Mouse (Mus musculus): ENCODE measurements at regions not wholly inside any gene's neighbourhood (a gene's known extent, or its start where the extent isn't known, plus 50 kb on each side); places are given as distances from the start of the nearest gene placed in this dataset.
"Not testable (repeated sequence)": the region's sequence is repeated elsewhere in the genome, so short reads cannot be mapped to it uniquely, and the experiment has no call there.

DNA sequence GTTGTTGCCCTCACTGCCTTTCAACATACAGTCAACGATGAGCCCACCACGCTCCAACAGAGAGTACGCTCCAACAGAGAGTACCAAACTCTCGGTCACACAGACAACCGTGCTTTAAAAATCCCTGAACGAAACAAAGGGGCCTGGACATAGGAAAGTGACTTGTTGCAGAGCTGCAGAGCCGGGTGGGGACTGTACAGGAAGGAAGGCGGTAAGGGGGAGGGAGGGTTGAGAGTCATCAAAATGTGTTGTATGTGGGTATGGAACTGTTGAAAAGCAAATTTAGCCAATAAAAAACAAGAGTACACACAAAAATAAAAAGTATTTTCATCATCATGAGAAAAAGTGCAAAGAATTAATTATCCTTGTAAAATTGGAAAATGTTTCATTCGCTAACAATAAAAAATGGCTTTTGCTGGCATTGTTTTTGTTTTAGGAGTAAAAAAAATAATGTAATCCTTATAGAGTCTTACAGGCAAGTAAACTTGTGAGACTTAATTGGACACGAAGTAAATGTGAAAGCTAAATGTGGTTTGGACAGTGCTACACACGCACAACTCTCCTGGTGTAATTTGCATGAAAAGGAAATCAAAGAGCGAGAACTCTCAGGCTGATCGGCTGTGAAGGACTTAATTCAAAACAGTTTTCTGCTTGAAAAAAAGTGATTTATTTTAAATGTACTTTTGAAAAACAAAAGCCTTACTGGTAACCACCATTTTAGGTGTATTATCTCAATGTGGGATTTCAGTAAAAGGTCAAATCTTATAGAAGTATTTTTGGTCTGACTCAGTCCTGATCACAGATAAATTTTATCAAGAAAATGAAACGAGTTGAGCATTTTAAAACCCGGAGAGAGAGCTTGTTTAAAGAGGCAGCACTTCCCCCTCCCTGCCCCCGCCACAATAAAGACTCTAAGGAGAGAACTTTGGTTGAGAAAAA lies 129.4 kb downstream of the Kcnrg start:
- H3K4me1 ChIP-seq: peaks cover 23% of the 10 kb centered on the region
- H3K4me3 ChIP-seq: no peak overlapping the region
- H3K27ac ChIP-seq: peak overlapping the region; percentile 15; the same call in 1 of the 2 replicates
- H3K9me3 ChIP-seq: no peaks in the 10 kb centered on the region
- no peak overlapping the region for H3K9ac ChIP-seq
- H3K4me2 ChIP-seq (replicated peaks): peak overlapping the region; percentile 41
- no peak for ATAC-seq (ENCODE audit: low FRiP score, low read depth)
- WGBS: 22% methylated on average over 16 of the region's 16 CpGs
- no peaks in the 10 kb centered on the region for H3K36me3 ChIP-seq
- no peaks in the 10 kb centered on the region for H3K27me3 ChIP-seq

DNA sequence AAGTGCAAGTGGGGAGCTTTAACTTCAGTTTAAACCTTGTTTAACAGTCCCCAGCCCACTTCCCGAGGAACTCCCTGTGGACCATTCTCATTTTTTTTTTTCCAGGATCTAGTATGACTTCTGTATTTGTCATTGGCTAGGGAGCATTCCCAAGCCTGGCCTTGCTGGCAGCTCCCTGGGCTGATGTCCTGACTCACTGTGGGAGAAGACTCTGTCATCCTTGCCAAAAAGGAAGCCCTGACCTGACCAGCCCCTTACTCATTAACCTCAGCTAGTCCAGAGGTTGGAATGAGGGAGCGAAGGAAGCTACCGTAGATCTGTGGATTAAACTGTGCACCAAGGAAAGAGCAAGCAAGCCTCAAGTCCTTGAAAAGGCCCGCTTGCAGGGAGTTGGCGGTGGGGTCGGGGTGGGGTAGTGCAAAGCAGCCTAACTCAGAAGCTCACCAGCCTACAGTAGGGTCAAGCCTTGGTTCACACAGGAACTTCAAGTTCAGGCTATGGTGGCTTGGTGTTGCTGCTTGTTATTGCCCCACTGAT lies 130.3 kb downstream of the Kcnrg start:
- H3K4me1 ChIP-seq: peaks cover 23% of the 10 kb centered on the region
- no peak overlapping the region for H3K4me3 ChIP-seq
- H3K4me2 ChIP-seq (replicated peaks): peak overlapping the region; percentile 41
- H3K9ac ChIP-seq: no peak overlapping the region
- H3K27ac ChIP-seq: peak overlapping the region; percentile 28; the same call in 1 of the 2 replicates
- H3K27me3 ChIP-seq: no peaks in the 10 kb centered on the region
- 67% methylated on average over 6 of the region's 6 CpGs for WGBS
- ATAC-seq (ENCODE audit: low FRiP score, low read depth): no peak
- no peaks in the 10 kb centered on the region for H3K9me3 ChIP-seq
- no peaks in the 10 kb centered on the region for H3K36me3 ChIP-seq

DNA sequence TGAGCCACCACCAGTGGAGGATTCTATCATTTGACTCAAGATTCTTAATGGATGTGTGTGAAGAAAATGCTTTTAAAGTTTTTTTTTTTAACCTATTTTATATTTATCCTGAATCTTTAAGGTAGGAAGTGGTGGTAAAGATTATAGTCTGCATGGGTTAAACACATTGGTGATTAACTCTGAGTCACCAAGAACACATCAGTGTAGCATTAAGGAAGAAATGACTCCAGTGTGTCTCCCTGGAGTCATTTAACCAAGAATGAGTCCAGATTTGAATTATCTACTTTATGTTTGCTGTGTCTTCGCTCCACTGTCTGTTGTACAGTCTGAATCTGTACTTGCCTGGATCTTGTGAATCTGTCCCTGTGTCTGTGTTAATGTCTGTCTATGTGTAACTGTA lies 132.2 kb downstream of the Kcnrg start:
- 86% methylated on average over 1 of the region's 1 CpGs for WGBS
- H3K4me3 ChIP-seq: no peak overlapping the region
- no peak for ATAC-seq (ENCODE audit: low FRiP score, low read depth)

DNA sequence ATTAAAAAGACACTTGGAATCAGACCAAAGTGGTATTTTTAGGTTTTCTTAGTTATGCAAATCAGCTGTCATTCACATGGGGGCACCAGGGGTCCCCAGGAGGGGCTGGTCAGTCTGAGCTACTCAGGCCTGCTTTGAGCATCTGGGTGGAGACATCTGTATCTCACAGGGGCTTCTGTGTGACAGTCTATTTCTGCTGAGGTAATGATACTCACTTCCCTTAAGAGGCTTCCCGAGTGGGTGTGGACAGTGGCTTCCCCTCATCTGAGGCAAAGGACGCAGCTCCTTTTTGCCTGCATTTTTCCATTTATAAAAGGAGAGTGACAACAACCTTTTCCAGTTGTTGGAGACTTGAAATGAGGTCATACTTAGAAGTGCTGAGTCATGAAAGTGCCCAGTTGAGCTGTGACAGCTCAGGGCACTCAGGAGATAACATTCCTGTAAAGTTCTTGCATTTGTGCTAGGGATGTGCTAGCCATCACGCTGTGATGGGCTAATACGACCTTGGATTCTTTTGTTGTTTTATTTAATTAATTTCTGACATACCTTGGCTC lies 136.7 kb downstream of the Kcnrg start:
- Histone ChIP-seq H3K4me3 (no peak overlapping the region), H3K27ac (no peak overlapping the region), H3K9me3 (no peaks in the 10 kb centered on the region), H3K4me1 (no peaks in the 10 kb centered on the region), H3K27me3 (no peaks in the 10 kb centered on the region), H3K4me2 (replicated peaks) (no peak overlapping the region), H3K36me3 (no peaks in the 10 kb centered on the region), H3K9ac (no peak overlapping the region)
- ATAC-seq (ENCODE audit: low FRiP score, low read depth): no peak
- 49% methylated on average over 4 of the region's 4 CpGs for WGBS

More for the DNA sequence above, 132.2 kb downstream of the Kcnrg start:
- Histone ChIP-seq H3K4me1 (peaks cover 23% of the 10 kb centered on the region), H3K36me3 (no peaks in the 10 kb centered on the region), H3K9ac (no peak overlapping the region), H3K4me2 (replicated peaks) (no peak overlapping the region), H3K27me3 (no peaks in the 10 kb centered on the region), H3K9me3 (no peaks in the 10 kb centered on the region), H3K27ac (no peak overlapping the region)

DNA sequence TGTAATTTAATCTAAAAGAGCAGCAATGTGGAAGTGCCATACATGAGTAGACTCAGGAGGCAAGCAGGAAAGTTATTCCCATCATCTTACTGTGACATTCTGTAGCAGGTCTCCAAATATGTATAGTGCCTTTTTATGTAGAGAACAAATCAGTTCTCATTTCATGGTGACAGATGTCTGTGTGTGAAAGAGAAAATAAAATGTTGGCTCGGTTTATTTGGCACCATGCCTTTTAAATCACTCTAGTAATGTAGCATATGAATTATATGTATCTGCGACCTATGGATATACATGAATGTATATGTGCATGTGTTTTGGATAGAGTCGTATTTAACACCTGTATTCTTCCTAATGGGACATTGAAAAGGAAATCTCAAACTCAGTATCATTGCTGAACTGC lies 146.2 kb downstream of the Kcnrg start:
- H3K4me3 ChIP-seq: no peak overlapping the region
- H3K9ac ChIP-seq: no peak overlapping the region
- peaks cover 12% of the 10 kb centered on the region for H3K4me1 ChIP-seq
- WGBS: 74% methylated on average over 3 of the region's 3 CpGs
- H3K4me2 ChIP-seq (replicated peaks): no peak overlapping the region
- no peaks in the 10 kb centered on the region for H3K9me3 ChIP-seq
- H3K27me3 ChIP-seq: no peaks in the 10 kb centered on the region
- ATAC-seq (ENCODE audit: low FRiP score, low read depth): no peak
- no peaks in the 10 kb centered on the region for H3K36me3 ChIP-seq
- no peak overlapping the region for H3K27ac ChIP-seq

DNA sequence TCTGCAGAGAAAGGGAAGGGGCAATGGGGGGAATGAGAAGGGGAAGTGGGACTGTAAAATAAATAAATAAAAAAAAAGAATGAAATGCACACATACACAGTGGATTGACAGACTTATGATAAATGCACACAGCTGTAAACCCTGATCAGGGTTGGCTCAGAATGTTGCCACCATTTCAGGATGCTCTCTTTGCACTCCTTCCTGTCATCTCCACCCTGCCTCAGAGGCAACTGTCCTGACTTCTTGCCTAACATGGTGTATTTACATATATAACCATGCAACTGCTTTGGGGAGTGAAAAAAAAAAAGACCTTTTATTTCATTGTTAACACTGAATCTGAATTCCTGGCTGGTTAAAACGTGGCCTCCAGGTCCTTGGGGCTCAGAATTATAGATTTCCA lies 149.4 kb downstream of the Kcnrg start:
- no peak for ATAC-seq (ENCODE audit: low FRiP score, low read depth)
- no peak overlapping the region for H3K27ac ChIP-seq
- peak overlapping the region; percentile 58; the same call in 1 of the 2 replicates for H3K4me2 ChIP-seq (replicated peaks)
- H3K4me3 ChIP-seq: no peak overlapping the region
- 0 out of 2 replicates have a peak overlapping the region, but pooled peaks have one; percentile 43 for H3K9ac ChIP-seq
- 13% methylated on average over 1 of the region's 1 CpGs for WGBS
- H3K9me3 ChIP-seq: no peaks in the 10 kb centered on the region
- H3K36me3 ChIP-seq: no peaks in the 10 kb centered on the region
- peaks cover 12% of the 10 kb centered on the region for H3K4me1 ChIP-seq
- no peaks in the 10 kb centered on the region for H3K27me3 ChIP-seq

DNA sequence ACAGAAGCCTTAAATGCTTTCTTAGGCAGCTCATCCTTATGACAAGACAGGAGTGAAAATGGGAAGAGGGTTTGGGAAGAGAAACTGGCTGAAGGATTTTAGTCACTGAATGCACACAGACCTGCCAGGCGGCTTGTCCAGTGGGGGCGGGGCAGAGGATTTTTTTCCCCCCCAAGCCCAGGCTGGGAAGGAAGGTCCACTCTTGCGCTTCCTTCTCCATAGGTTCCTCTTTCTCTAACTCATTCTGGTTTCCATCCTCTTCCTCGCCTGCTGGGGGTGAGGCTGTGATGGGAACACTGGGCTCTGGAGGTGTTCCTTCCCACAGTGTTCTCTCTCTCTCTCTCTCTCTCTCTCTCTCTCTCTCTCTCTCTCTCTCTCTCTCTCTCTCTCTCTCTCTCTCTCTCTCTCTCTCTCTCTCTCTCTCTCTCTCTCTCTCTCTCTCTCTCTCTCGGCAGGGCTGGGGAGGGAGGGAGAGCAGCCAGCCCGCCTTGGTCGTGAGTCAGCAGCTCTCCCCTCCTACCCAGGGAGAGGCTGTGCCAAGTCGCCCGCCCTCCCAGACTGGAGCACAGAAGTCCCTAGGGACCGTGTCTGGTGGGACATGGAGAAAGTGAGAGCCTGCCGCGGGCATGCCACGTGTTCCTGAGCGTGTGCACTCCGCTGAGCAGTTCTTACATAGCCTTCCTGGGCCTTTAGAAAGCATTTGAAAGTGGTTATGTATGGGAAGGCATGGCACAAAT lies 150.0 kb downstream of the Kcnrg start:
- Histone ChIP-seq H3K9ac (peak overlapping the region; percentile 43; the same call in 1 of the 2 replicates), H3K4me2 (replicated peaks) (peak overlapping the region; percentile 58), H3K36me3 (no peaks in the 10 kb centered on the region), H3K27me3 (no peaks in the 10 kb centered on the region), H3K4me1 (peaks cover 12% of the 10 kb centered on the region), H3K4me3 (peak overlapping the region; percentile 16), H3K9me3 (no peaks in the 10 kb centered on the region), H3K27ac (no peak overlapping the region)
- peak; percentile 59; the same call in 1 of the 2 replicates for ATAC-seq (ENCODE audit: low FRiP score, low read depth)
- 11% methylated on average over 14 of the region's 15 CpGs for WGBS

DNA sequence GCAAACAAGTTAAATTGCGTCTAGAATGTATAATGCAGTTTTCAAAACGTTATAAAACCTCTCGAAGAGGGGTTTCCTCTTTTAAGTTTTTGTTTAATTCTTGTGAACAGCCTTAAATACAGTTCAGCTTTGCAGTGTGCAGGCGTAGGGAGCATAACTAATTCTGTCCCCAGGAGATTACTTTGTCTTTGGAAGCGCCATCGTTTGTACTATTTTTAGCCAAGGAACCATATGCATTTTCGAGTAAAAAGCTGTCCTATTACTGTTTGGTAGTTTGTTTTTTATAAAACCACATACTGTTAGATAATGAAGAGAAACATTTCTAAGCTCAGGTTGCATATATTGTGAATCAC lies 150.5 kb downstream of the Kcnrg start:
- no peaks in the 10 kb centered on the region for H3K36me3 ChIP-seq
- no peaks in the 10 kb centered on the region for H3K27me3 ChIP-seq
- H3K4me1 ChIP-seq: peaks cover 12% of the 10 kb centered on the region
- H3K27ac ChIP-seq: no peak overlapping the region
- no peak overlapping the region for H3K4me3 ChIP-seq
- no peak overlapping the region for H3K9ac ChIP-seq
- H3K4me2 ChIP-seq (replicated peaks): peak overlapping the region; percentile 58
- no peaks in the 10 kb centered on the region for H3K9me3 ChIP-seq
- 32% methylated on average over 7 of the region's 7 CpGs for WGBS
- ATAC-seq (ENCODE audit: low FRiP score, low read depth): no peak

DNA sequence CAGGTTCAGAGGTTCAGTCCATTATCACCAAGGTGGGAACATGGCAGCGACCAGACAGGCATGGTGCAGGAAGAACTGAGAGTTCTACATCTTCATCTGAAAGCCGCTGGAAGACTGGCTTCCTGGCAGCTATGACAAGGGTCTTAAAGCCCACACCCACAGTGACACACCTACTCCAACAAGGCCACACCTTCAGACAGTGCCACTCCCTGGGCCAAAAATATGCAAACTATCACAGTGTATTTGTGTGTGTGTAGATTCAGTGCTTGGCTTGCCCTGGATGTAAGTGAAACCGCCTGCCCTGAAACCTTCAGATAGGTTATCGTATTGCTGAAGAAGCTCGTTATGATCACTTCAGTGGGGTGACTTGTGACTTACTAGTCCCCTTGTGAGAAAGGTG lies 151.3 kb downstream of the Kcnrg start:
- H3K4me3 ChIP-seq: no peak overlapping the region
- no peak overlapping the region for H3K27ac ChIP-seq
- H3K9me3 ChIP-seq: no peaks in the 10 kb centered on the region
- WGBS: 81% methylated on average over 5 of the region's 5 CpGs
- ATAC-seq (ENCODE audit: low FRiP score, low read depth): no peak
- no peaks in the 10 kb centered on the region for H3K36me3 ChIP-seq
- H3K4me2 ChIP-seq (replicated peaks): no peak overlapping the region
- peaks cover 12% of the 10 kb centered on the region for H3K4me1 ChIP-seq
- no peaks in the 10 kb centered on the region for H3K27me3 ChIP-seq
- H3K9ac ChIP-seq: no peak overlapping the region

DNA sequence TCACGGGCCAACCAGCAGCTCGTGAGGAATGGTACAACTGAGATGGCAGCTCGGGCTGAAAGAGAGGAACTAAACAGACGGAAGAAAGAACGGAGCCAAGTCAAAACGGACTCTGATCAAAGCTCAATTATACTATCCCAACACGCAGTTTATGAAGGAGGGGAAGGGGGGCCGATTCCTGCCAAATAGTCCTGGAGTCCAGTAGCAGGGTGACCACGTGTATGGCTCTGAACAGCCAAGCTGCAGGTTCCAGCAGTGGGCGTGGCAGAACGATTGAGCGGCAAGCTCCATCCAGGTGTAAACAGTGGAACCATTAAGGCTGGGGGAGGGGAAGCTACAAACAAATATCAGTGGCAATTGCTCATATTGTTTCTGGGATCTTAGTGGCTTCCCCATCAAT lies 152.9 kb downstream of the Kcnrg start:
- WGBS: 79% methylated on average over 12 of the region's 12 CpGs
- not testable (repeated sequence) for H3K9me3 ChIP-seq; H3K4me2 ChIP-seq (replicated peaks); ATAC-seq (ENCODE audit: low FRiP score, low read depth); H3K27ac ChIP-seq; H3K9ac ChIP-seq; H3K4me3 ChIP-seq; H3K36me3 ChIP-seq; H3K27me3 ChIP-seq
- H3K4me1 ChIP-seq: peaks cover 12% of the 10 kb centered on the region

DNA sequence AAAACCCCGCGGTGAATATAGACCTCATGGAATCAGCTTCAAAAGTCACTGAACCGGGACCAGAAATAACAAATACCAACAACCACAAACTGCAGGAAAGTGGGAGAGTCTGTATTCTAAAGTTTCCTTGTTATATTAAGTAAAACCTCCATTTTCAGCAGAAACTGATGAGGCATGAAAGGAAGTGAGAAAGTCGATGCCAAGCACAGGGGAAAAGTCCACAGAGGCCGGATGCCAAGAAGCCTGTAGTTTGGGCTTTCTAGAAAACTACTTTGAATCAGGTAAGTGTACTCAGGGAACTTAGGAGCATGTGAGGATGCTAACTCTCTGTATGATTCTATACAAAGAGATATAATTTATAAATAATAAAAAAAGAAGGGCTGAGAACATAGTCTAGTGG lies 154.8 kb downstream of the Kcnrg start:
- ATAC-seq (ENCODE audit: low FRiP score, low read depth): no peak
- Histone ChIP-seq H3K27me3 (no peaks in the 10 kb centered on the region), H3K9me3 (0 out of 2 replicates have a peak, but pooled peaks cover 5% of the 10 kb centered on the region), H3K4me3 (no peak overlapping the region), H3K4me1 (peaks cover 7% of the 10 kb centered on the region), H3K27ac (no peak overlapping the region), H3K36me3 (no peaks in the 10 kb centered on the region), H3K9ac (no peak overlapping the region), H3K4me2 (replicated peaks) (no peak overlapping the region)
- 77% methylated on average over 5 of the region's 5 CpGs for WGBS

DNA sequence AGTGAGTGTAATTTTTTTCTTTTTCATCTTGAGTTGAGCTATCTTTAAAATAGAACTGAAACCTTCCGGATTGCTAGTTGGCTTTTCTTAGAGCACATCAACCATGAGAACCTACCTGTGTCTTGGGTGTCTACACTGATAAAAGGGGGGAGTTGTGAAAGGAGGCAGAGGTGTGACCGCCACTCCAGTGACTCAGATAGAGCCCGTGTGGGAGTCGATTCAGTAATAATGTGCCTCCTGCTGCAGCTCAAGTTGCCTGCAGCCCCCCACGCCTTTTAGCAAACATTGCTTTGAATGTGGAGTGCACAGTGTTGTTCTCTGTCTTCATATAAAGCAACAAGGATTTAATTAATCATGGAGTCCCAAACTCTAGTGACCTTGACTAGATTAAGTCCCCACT lies 162.6 kb downstream of the Kcnrg start:
- WGBS: 66% methylated on average over 5 of the region's 5 CpGs

More for the DNA sequence above, 162.6 kb downstream of the Kcnrg start:
- Histone ChIP-seq H3K9me3 (no peaks in the 10 kb centered on the region), H3K27me3 (no peaks in the 10 kb centered on the region), H3K4me2 (replicated peaks) (no peak overlapping the region), H3K9ac (no peak overlapping the region), H3K36me3 (no peaks in the 10 kb centered on the region), H3K4me3 (no peak overlapping the region), H3K4me1 (0 out of 2 replicates have a peak, but pooled peaks cover 7% of the 10 kb centered on the region), H3K27ac (no peak overlapping the region)
- no peak for ATAC-seq (ENCODE audit: low FRiP score, low read depth)
